Comparison of ENCODE assay signal across 13 mouse cellular contexts in genomic region chr9:112233378-112233777, GRCm38 (mm10). TPM values are rescaled to one million over a fixed set of nuclear protein-coding genes. Genes with fewer than 3 reads are reported as not detected.
DNase-seq lines count a peak whose midpoint lies in the region; ATAC-seq and TF ChIP-seq lines count a peak whose summit lies in the region.
"Had no signal": no experiment of that assay in that cellular context is flagged by ENCODE, and none has a peak within 500 bp of the region (broad histone marks: within the 10 kb centered on the region; RNA-seq: fewer than 3 reads in every experiment).

No protein-coding gene starts in this region.

- no peak for TF ChIP-seq EP300 in heart, postnatal 0 days (IDR thresholded peaks at IDR 0.05; ENCODE audit: low read depth)

- DNase-seq in heart, postnatal 0 days (ENCODE audit: low spot score): no peak
- no peak for DNase-seq in thymus, adult 2 months
- no peak for DNase-seq in thymus, postnatal 14 days
- DNase-seq in hindbrain, postnatal 0 days (ENCODE audit: low spot score): peak; percentile 34
- DNase-seq in lung, postnatal 36 days: no peak
- DNase-seq: adrenal gland, postnatal 36 days; cerebellum, adult 11-12 months; heart, postnatal 36 days; kidney, adult 2 months; lung, adult 18-20 months had no signal

- ATAC-seq in heart, postnatal 0 days (ENCODE audit: insufficient read depth, low read depth): no peak
- no peak for ATAC-seq in heart, embryonic 12.5 days (ENCODE audit: insufficient number of reproducible peaks, low FRiP score)
- ATAC-seq in hindbrain, postnatal 0 days: no peak
- ATAC-seq in liver, embryonic 12.5 days: no peak

- H3K4me2 ChIP-seq in heart, postnatal 0 days (ENCODE audit: low read depth, low read length): no peak overlapping the region
- no peak overlapping the region for H3K4me2 ChIP-seq in heart, embryonic 12.5 days
- peak overlapping the region; percentile 81 for H3K4me2 ChIP-seq in hindbrain, postnatal 0 days (ENCODE audit: low read depth, low read length)
- no peak overlapping the region for H3K4me2 ChIP-seq in liver, embryonic 12.5 days

- H3K27me3 ChIP-seq in heart, postnatal 0 days (ENCODE audit: control insufficient read depth, insufficient read depth, low read length): peaks cover 37% of the 10 kb centered on the region
- H3K27me3 ChIP-seq in heart, embryonic 12.5 days (replicated peaks): peaks cover 58% of the 10 kb centered on the region
- H3K27me3 ChIP-seq in thymus, adult 2 months (ENCODE audit: control insufficient read depth, insufficient read depth, low read length): no peaks in the 10 kb centered on the region
- no peaks in the 10 kb centered on the region for H3K27me3 ChIP-seq in hindbrain, postnatal 0 days (ENCODE audit: insufficient read depth, low read length)
- peaks cover 64% of the 10 kb centered on the region for H3K27me3 ChIP-seq in liver, embryonic 12.5 days (replicated peaks)

- no peak overlapping the region for H3K27ac ChIP-seq in heart, postnatal 0 days (ENCODE audit: low read depth)
- H3K27ac ChIP-seq in heart, embryonic 12.5 days (ENCODE audit: poor library complexity, severe bottlenecking): no peak overlapping the region
- peak overlapping the region; percentile 46; the same call in 1 of the 2 replicates for H3K27ac ChIP-seq in thymus, adult 2 months (ENCODE audit: control insufficient read depth, insufficient read depth, low read length)
- H3K27ac ChIP-seq in hindbrain, postnatal 0 days: peak overlapping the region; percentile 94
- peak overlapping the region; percentile 98 for H3K27ac ChIP-seq in olfactory bulb, adult 2 months (ENCODE audit: insufficient read depth, low read depth, low read length)
- no peak overlapping the region for H3K27ac ChIP-seq in liver, embryonic 12.5 days

- WGBS in heart, postnatal 0 days: 80% methylated on average over 6 of the region's 6 CpGs
- WGBS in heart, embryonic 12.5 days: 70% methylated on average over 6 of the region's 6 CpGs
- WGBS in thymus, adult 2 months: 11% methylated on average over 6 of the region's 6 CpGs
- WGBS in hindbrain, postnatal 0 days: 54% methylated on average over 6 of the region's 6 CpGs
- WGBS in olfactory bulb, adult 2 months: 25% methylated on average over 6 of the region's 6 CpGs
- 58% methylated on average over 6 of the region's 6 CpGs for WGBS in liver, embryonic 12.5 days (ENCODE audit: insufficient replicate concordance)

- H3K36me3 ChIP-seq in heart, postnatal 0 days (replicated peaks; ENCODE audit: control insufficient read depth, insufficient read depth, low read length): no peaks in the 10 kb centered on the region
- no peaks in the 10 kb centered on the region for H3K36me3 ChIP-seq in heart, embryonic 12.5 days
- peaks cover 3% of the 10 kb centered on the region; the same call in 1 of the 2 replicates for H3K36me3 ChIP-seq in thymus, adult 2 months (ENCODE audit: control insufficient read depth, insufficient read depth, low read length)
- H3K36me3 ChIP-seq in hindbrain, postnatal 0 days (ENCODE audit: insufficient read depth, low read length): no peaks in the 10 kb centered on the region
- no peaks in the 10 kb centered on the region for H3K36me3 ChIP-seq in liver, embryonic 12.5 days

- no peaks in the 10 kb centered on the region for H3K9me3 ChIP-seq in heart, postnatal 0 days (replicated peaks; ENCODE audit: control insufficient read depth, low read length)
- H3K9me3 ChIP-seq in heart, embryonic 12.5 days (replicated peaks): no peaks in the 10 kb centered on the region
- H3K9me3 ChIP-seq in hindbrain, postnatal 0 days (ENCODE audit: low read length): no peaks in the 10 kb centered on the region
- H3K9me3 ChIP-seq in liver, embryonic 12.5 days (replicated peaks): no peaks in the 10 kb centered on the region

- peaks cover 9% of the 10 kb centered on the region; the same call in 1 of the 2 replicates for H3K4me1 ChIP-seq in heart, postnatal 0 days (ENCODE audit: control insufficient read depth, insufficient read depth)
- H3K4me1 ChIP-seq in heart, embryonic 12.5 days (replicated peaks): peaks cover 16% of the 10 kb centered on the region
- peaks cover 4% of the 10 kb centered on the region; the same call in 1 of the 2 replicates for H3K4me1 ChIP-seq in thymus, adult 2 months (replicated peaks; ENCODE audit: control insufficient read depth, insufficient read depth, low read length)
- H3K4me1 ChIP-seq in hindbrain, postnatal 0 days (ENCODE audit: insufficient read depth, low read length): no peaks in the 10 kb centered on the region; the same call in 1 of the 2 replicates
- H3K4me1 ChIP-seq in olfactory bulb, adult 2 months (ENCODE audit: control insufficient read depth, insufficient read depth, low read length): no peaks in the 10 kb centered on the region; the same call in 1 of the 2 replicates
- no peaks in the 10 kb centered on the region for H3K4me1 ChIP-seq in liver, embryonic 12.5 days

- TF ChIP-seq POLR2A in thymus, adult 2 months (IDR thresholded peaks at IDR 0.05; ENCODE audit: control insufficient read depth, extremely low read depth, insufficient read depth, low read length, poor library complexity): no peak
- TF ChIP-seq POLR2A in olfactory bulb, adult 2 months (IDR thresholded peaks at IDR 0.05; ENCODE audit: insufficient read depth, low read depth, low read length): no peak

- no peak for TF ChIP-seq CTCF in heart, postnatal 0 days (IDR thresholded peaks at IDR 0.05; ENCODE audit: low read depth)
- no peak for TF ChIP-seq CTCF in thymus, adult 2 months (IDR thresholded peaks at IDR 0.05; ENCODE audit: borderline replicate concordance, control insufficient read depth, extremely low read depth, insufficient read depth, low read length, poor library complexity)
- no peak for TF ChIP-seq CTCF in hindbrain, postnatal 0 days (IDR thresholded peaks at IDR 0.05; ENCODE audit: low read depth)
- no peak for TF ChIP-seq CTCF in olfactory bulb, adult 2 months (IDR thresholded peaks at IDR 0.05; ENCODE audit: insufficient read depth, low read depth, low read length)

- H3K4me3 ChIP-seq in heart, postnatal 0 days (ENCODE audit: low read depth, low read length): peak overlapping the region; percentile 53; the same call in 1 of the 2 replicates
- H3K4me3 ChIP-seq in heart, embryonic 12.5 days: no peak overlapping the region
- H3K4me3 ChIP-seq in thymus, adult 2 months (ENCODE audit: control insufficient read depth, insufficient read depth, low read length): peak overlapping the region; percentile 22; the same call in 1 of the 2 replicates
- H3K4me3 ChIP-seq in hindbrain, postnatal 0 days (ENCODE audit: low read length): peak overlapping the region; percentile 60
- peak overlapping the region; percentile 49 for H3K4me3 ChIP-seq in olfactory bulb, adult 2 months (ENCODE audit: insufficient read depth, low read depth, low read length)
- H3K4me3 ChIP-seq in liver, embryonic 12.5 days: no peak overlapping the region

- no peak overlapping the region for H3K9ac ChIP-seq in heart, postnatal 0 days (replicated peaks; ENCODE audit: low read depth, low read length)
- no peak overlapping the region for H3K9ac ChIP-seq in heart, embryonic 12.5 days
- peak overlapping the region; percentile 80 for H3K9ac ChIP-seq in hindbrain, postnatal 0 days (replicated peaks; ENCODE audit: low read length)
- H3K9ac ChIP-seq in liver, embryonic 12.5 days: no peak overlapping the region

RNA-seq across cellular contexts. Expression of gene Arpp21, which starts 2.4 kb away (rescaled TPM):
- total RNA-seq in heart, postnatal 0 days (2014; rRNA removed; ENCODE audit: low replicate concordance): 0.99 and 7.7 TPM in 2 replicates
- polyA plus RNA-seq in heart, postnatal 0 days (2015; fragmentation: Nextera tagmentation; extraction: Ambion mirVana): 2.5 and 2.7 TPM in 2 replicates
- polyA plus RNA-seq in heart, embryonic 12.5 days (2016; fragmentation: Nextera tagmentation; extraction: Ambion mirVana): 2.1 and 3.2 TPM in 2 replicates
- 578 and 597 TPM in 2 replicates for polyA plus RNA-seq in thymus, adult 2 months (2012; rRNA removed)
- total RNA-seq in hindbrain, postnatal 0 days (2014; rRNA removed): 80.5 and 88.0 TPM in 2 replicates
- 60.9 and 64.6 TPM in 2 replicates for polyA plus RNA-seq in hindbrain, postnatal 0 days (2015; fragmentation: Nextera tagmentation; extraction: Ambion mirVana)
- 229 and 639 TPM in 2 replicates for polyA plus RNA-seq in olfactory bulb, adult 2 months (2012; ENCODE audit: insufficient read depth, insufficient read length, low replicate concordance, missing spikeins)
- 0.83 and 1.1 TPM in 2 replicates for polyA plus RNA-seq in liver, embryonic 12.5 days (2016; fragmentation: Nextera tagmentation; extraction: Ambion mirVana)

Comparison
In these comparisons a context has a peak if more than half of its experiments do, and no peak if none do; other contexts are left out.
1. H3K4me3 ChIP-seq: peak in heart, postnatal 0 days (single experiment), thymus, adult 2 months (single experiment), hindbrain, postnatal 0 days (single experiment) and olfactory bulb, adult 2 months (single experiment); none in heart, embryonic 12.5 days (single experiment) and liver, embryonic 12.5 days (single experiment).
2. H3K27ac ChIP-seq: peak in thymus, adult 2 months (single experiment), hindbrain, postnatal 0 days (single experiment) and olfactory bulb, adult 2 months (single experiment); none in heart, postnatal 0 days (single experiment), heart, embryonic 12.5 days (single experiment) and liver, embryonic 12.5 days (single experiment).
3. RNA of gene Arpp21, which starts 2.4 kb away (polyA plus RNA-seq): 229 to 639 TPM in olfactory bulb, adult 2 months, 578 to 597 TPM in thymus, adult 2 months and 60.9 to 64.6 TPM in hindbrain, postnatal 0 days; 2.5 to 2.7 TPM in heart, postnatal 0 days, 2.1 to 3.2 TPM in heart, embryonic 12.5 days and 0.83 to 1.1 TPM in liver, embryonic 12.5 days; every median in the first group is over 10 times any median in the second.